Mouse (Mus musculus) heart, postnatal 10 days (tissue): Measurements from ENCODE around the gene Sap30. TPM values are rescaled to one million over a fixed set of nuclear protein-coding genes. Genes with fewer than 3 reads are reported as not detected.

Experiments
- DNase-seq, 2 experiments: peaks; one replicate each; pipeline ENCODE4 v3.0.0; 2021
- intact Hi-C: fragments of 180-260 bp; cut with DNase I; formaldehyde crosslinking; loops from one replicate; pipeline ENCODE4 v1.15.1; 2025
- total RNA-seq, 2 experiments: library from RNA; stranded (reverse); gene quantifications; 2 replicates each; pipeline ENCODE4 v1.2.3; 2021

Gene Sap30
- total RNA-seq, 2 experiments from 2014 or later = 17.8 to 21.1 TPM

GRCm38 (mm10) chr8:57503641-57504040 is 16.0 kb upstream of the Sap30 start:
- intact Hi-C loops = no loop called here
- peak; percentile 60 to 66 for DNase-seq

- intact Hi-C loops = no loop called here
- peak; percentile 67 to 76 for DNase-seq
These were observed 11.3 kb upstream of the Sap30 start for GRCm38 (mm10) chr8:57498847-57499511.

GRCm38 (mm10) chr8:57498494-57498846 is 10.8 kb upstream of the Sap30 start:
- intact Hi-C loops = no loop called here
- no peak for DNase-seq

GRCm38 (mm10) chr8:57491873-57492272 is 4.2 kb upstream of the Sap30 start:
- intact Hi-C loops = no loop called here
- DNase-seq = no peak

- intact Hi-C loops = loop anchor here (5.0 kb wide), 3 partner anchors 58 to 168 kb away; partner anchors contain the start of gene Hand2
- no peak for DNase-seq
These were observed 2.2 kb upstream of the Sap30 start for GRCm38 (mm10) chr8:57489896-57490295.

GRCm38 (mm10) chr8:57489366-57489765 is 1.7 kb upstream of the Sap30 start:
- intact Hi-C loops = loop anchor here (5.0 kb wide), 3 partner anchors 57 to 167 kb away; partner anchors contain the start of gene Hand2
- DNase-seq = no peak

GRCm38 (mm10) chr8:57488312-57488765 is 679 bp upstream of the Sap30 start:
- intact Hi-C loops = loop anchor here (5.0 kb wide), 3 partner anchors 56 to 166 kb away; partner anchors contain the start of gene Hand2

GRCm38 (mm10) chr8:57486491-57487440 is 894 bp downstream of the Sap30 start:
- peak; percentile 64 to 66 for DNase-seq
- intact Hi-C loops = loop anchor here (1.0 to 5.0 kb wide), 5 partner anchors 25 to 164 kb away; partner anchors contain the start of genes Hand2 and Hmgb2

More at GRCm38 (mm10) chr8:57488312-57488765, 679 bp upstream of the Sap30 start:
- peak; percentile 67 to 71 for DNase-seq

- no peak for DNase-seq
- intact Hi-C loops = no loop called here
These were observed 7.1 kb downstream of the Sap30 start for GRCm38 (mm10) chr8:57480606-57481005.

GRCm38 (mm10) chr8:57479700-57480099 is 8.0 kb downstream of the Sap30 start:
- no peak for DNase-seq
- intact Hi-C loops = no loop called here

- no peak for DNase-seq
- intact Hi-C loops = no loop called here
These were observed 9.3 kb downstream of the Sap30 start for GRCm38 (mm10) chr8:57478406-57478805.

GRCm38 (mm10) chr8:57473751-57474150 is 13.9 kb downstream of the Sap30 start:
- DNase-seq = no peak
- intact Hi-C loops = no loop called here

GRCm38 (mm10) chr8:57470863-57471262 is 16.8 kb downstream of the Sap30 start:
- DNase-seq = no peak
- intact Hi-C loops = no loop called here

GRCm38 (mm10) chr8:57468624-57469023 is 19.0 kb downstream of the Sap30 start:
- intact Hi-C loops = no loop called here
- DNase-seq = peak; percentile 94

GRCm38 (mm10) chr8:57463757-57464156 is 23.9 kb downstream of the Sap30 start:
- intact Hi-C loops = no loop called here
- no peak for DNase-seq

- no peak for DNase-seq
- intact Hi-C loops = no loop called here
These were observed 24.8 kb downstream of the Sap30 start for GRCm38 (mm10) chr8:57462839-57463238.

GRCm38 (mm10) chr8:57457942-57458341 is 29.7 kb downstream of the Sap30 start:
- DNase-seq = no peak
- intact Hi-C loops = no loop called here

GRCm38 (mm10) chr8:57457152-57457551 is 30.5 kb downstream of the Sap30 start:
- intact Hi-C loops = no loop called here
- DNase-seq = peak in 1 of 2 experiments; percentile 13

- DNase-seq = no peak
- intact Hi-C loops = no loop called here
These were observed 31.9 kb downstream of the Sap30 start, which contains the start of gene Scrg1 for GRCm38 (mm10) chr8:57455765-57456164. TSS of gene Scrg1 (plus strand) at chr8:57455923.

- no peak for DNase-seq
- intact Hi-C loops = no loop called here
These were observed 34.3 kb downstream of the Sap30 start for GRCm38 (mm10) chr8:57453361-57453760.

- no peak for DNase-seq
- intact Hi-C loops = no loop called here
These were observed 35.8 kb downstream of the Sap30 start for GRCm38 (mm10) chr8:57451896-57452295.
